Mouse (Mus musculus): ENCODE measurements around the gene Klhl32.

Klhl32 gene

DNA sequence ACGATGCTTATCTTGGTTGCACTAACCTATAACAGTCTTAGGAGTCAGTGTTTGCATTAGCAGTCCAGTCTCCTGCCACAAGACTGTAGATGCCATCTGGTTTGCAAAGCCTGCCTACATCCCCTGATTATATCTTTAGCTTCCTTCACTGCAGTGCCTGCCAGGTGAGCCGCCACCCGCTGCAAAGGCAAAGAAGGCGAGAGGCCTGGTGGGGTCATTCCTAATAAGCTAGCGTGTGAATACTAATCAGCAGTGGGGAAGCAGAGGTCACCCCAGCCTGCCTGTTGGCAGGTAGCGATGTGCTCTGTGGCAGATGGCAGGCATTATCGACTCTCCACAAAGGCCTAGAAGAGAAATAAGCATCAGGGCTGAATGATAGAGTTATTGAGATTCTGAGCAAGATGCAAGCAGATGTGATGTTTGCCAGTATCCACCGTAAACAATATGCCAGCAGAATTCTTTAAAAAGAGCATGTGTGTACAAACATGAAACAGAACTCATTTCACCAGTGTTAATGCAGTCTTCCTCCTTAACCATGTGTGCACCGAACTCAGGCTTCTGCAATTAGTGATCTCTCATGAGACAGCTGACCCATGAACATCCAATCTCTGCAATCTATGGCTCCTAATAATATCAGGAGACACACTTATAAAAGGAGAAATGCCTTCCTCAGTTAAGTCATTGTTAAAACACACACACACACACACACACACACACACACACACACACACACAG, 219.6 kb downstream of the Klhl32 start:
- 53% methylated on average over 9 of the region's 9 CpGs for WGBS

GRCm38 (mm10) chr4:24630430-24630829, 220.5 kb downstream of the Klhl32 start:
- 42% methylated on average over 2 of the region's 2 CpGs for WGBS

DNA sequence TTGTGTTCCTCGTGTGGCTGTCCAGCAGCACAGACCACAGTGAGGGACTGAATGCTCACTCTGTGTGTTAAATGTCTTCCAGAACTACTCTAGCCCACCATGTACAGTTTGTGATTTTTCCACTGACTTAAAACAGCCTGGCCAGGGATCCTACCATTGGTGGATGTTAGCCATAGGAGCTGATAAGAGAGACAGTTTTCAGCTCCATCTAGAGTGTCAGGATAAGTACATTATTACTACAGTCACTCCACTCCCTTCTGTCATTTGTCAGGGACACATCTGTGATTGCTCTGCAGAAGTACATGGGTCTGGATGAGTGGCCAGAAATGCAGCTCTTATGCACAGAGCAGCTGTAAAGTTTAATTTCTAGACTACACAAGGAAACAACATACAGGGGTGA, 223.1 kb downstream of the Klhl32 start:
- WGBS, result 76% methylated on average over 1 of the region's 1 CpGs

DNA sequence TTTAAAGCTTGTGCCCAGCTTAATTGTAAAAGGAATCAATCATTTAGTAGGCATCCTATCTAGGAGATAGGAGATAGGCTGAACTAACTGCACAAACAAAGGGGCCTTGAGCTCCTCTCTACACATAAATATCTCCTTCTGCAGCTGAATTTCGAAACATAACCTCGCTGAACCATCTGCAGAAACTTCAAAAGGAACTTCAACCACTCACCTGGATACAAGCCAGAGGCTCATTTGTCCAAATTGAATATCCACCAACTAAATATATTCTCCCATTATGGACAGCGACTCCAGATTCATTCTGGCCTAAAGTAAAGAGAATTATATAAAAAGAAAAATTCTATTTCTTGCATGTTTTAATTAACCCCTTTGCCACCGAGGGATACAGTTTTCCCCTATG, 224.2 kb downstream of the Klhl32 start:
- 58% methylated on average over 4 of the region's 4 CpGs for WGBS

- 81% methylated on average over 13 of the region's 13 CpGs for WGBS
Measured at GRCm38 (mm10) chr4:24625951-24626584, 224.9 kb downstream of the Klhl32 start.

- WGBS, result 44% methylated on average over 9 of the region's 9 CpGs
Measured at GRCm38 (mm10) chr4:24621422-24622187, 229.3 kb downstream of the Klhl32 start.

DNA sequence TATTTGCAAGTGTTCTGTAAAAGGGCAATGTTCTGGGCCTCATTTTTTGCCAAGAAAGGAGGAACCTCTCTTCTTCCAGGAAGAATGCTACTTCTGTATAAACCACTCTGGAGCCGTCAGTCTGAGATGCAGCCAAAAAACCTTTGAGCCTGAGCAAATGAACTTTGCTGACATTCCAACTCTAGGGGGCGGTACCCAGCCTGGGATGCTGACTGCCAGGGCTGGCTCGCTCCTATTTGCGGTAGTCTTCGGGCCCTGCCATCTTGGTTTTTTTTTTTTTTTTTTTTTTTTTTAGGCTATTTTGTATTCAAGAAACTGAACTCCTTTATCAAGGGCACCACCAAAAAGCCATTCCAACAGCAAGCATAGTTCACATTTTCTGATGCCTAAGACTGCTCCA, 230.5 kb downstream of the Klhl32 start:
- WGBS, result 67% methylated on average over 5 of the region's 5 CpGs

GRCm38 (mm10) chr4:24620005-24620404, 230.9 kb downstream of the Klhl32 start:
- WGBS, result 70% methylated on average over 6 of the region's 6 CpGs

DNA sequence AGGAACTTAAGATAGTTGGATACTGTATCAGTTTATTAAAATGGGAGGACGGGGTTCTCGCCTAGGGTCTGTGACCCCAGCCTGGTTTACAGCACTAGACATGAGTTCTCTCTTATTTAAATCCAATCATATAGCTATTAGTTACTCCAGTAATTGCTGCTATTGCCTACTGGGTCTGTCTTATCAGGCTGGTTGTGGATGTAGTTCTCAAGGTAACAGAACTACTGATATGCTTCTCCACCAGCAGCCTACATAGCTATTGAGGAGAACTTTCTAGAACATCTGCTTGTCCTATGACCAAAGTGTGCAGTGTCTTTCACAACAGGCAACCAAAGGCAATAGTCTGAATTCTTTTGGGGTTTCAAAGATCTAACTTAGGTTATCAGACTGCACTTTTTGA, 241.4 kb downstream of the Klhl32 start:
- WGBS, result 100% methylated on average over 2 of the region's 2 CpGs

GRCm38 (mm10) chr4:24609085-24609484, 241.8 kb downstream of the Klhl32 start:
- WGBS, result 91% methylated on average over 3 of the region's 3 CpGs

- 78% methylated on average over 6 of the region's 6 CpGs for WGBS
Measured at GRCm38 (mm10) chr4:24601711-24602110, 249.2 kb downstream of the Klhl32 start.

- 59% methylated on average over 1 of the region's 1 CpGs for WGBS
Measured at GRCm38 (mm10) chr4:24598637-24599036, 252.3 kb downstream of the Klhl32 start.

GRCm38 (mm10) chr4:24596942-24597611, 253.8 kb downstream of the Klhl32 start:
- WGBS, result 91% methylated on average over 6 of the region's 6 CpGs

- WGBS, result 64% methylated on average over 3 of the region's 3 CpGs
Measured at GRCm38 (mm10) chr4:24583997-24584396, 266.9 kb downstream of the Klhl32 start.

DNA sequence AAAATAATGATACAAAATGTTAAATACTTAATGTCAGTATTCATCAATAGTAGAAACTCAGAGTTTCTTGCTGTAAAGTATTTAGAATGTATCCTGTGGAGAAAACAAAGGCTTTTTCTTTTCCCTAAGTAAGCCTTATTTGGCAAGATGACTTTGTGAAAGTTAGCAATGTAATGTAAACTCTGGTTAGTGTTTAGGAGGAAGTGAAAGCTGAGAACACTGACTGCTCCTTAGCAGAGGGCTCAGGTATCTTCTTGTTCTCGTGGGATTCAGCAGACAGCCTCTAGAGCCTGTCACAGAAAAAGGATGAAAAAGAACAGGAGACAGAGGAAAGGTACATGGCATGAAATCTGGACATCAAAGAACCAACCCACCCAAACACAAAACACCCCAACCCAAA, 268.6 kb downstream of the Klhl32 start:
- 82% methylated on average over 1 of the region's 1 CpGs for WGBS

DNA sequence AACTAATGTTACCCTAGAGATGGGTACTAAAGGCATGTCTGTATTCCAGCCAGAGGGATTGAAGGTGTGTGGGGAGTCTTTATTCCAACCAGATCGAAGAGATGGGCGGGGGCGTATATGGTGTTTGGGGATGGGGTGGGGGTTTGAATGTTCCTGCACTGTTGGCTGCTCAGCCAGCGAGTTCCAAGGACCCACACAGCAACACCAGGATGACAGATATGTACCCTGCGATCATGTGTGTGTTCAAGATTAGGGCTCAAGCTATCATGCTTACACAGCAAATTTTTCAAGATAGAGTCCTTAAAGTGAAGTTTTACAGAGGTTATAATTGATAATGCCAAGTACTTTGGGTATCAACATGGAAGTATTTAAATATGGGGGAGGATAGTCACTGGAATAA, 273.3 kb downstream of the Klhl32 start:
- 96% methylated on average over 5 of the region's 5 CpGs for WGBS

DNA sequence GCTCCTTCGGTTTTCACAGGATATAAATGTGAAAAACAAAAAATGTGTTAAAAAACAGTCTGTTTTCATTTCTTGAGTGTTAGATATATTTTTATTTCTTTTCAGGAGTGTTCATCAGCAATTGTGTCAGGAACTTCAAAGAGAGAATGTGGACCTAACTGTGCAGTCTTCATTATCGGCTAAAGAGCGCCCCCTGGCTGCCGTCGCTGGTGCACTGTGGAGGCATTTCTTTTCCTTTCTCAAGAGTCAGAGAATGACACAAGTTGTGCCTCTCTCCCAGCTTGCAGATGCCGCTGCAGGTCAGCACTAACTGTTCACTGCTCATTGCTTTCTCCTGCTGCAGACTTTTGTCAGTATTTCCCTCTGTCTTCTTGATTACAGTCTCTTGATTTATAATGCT, 276.6 kb downstream of the Klhl32 start:
- WGBS, result 7% methylated on average over 6 of the region's 6 CpGs

GRCm38 (mm10) chr4:24568989-24569556, 281.9 kb downstream of the Klhl32 start:
- 91% methylated on average over 7 of the region's 7 CpGs for WGBS

- 62% methylated on average over 6 of the region's 6 CpGs for WGBS
Measured at GRCm38 (mm10) chr4:24568026-24568425, 282.9 kb downstream of the Klhl32 start.
